In genomic region chr14:9643700-9644099, GRCm38 (mm10) we compare ENCODE assay signal across 23 mouse cellular contexts.
A peak's percentile ranks its signal among the peaks of the same experiment; 100 is the strongest.
DNase-seq lines count a peak whose midpoint lies in the region; ATAC-seq lines count a peak whose summit lies in the region.
"Had no signal": no experiment of that assay in that cellular context is flagged by ENCODE, and none has a peak within 500 bp of the region (broad histone marks: within the 10 kb centered on the region; RNA-seq: fewer than 3 reads in every experiment).

No protein-coding gene starts in this region.

- peaks cover 32% of the 10 kb centered on the region for H3K4me1 ChIP-seq in forebrain, embryonic 12.5 days
- peaks cover 28% of the 10 kb centered on the region for H3K4me1 ChIP-seq in forebrain, embryonic 16.5 days (replicated peaks; ENCODE audit: control insufficient read depth, insufficient read depth, low read length)
- H3K4me1 ChIP-seq in limb, embryonic 15.5 days = no peaks in the 10 kb centered on the region
- H3K4me1 ChIP-seq in limb, embryonic 10.5 days = peaks cover 8% of the 10 kb centered on the region; the same call in 1 of the 2 replicates
- H3K4me1 ChIP-seq in neural tube, embryonic 14.5 days (ENCODE audit: control insufficient read depth, insufficient read depth, low read length) = peaks cover 9% of the 10 kb centered on the region; the same call in 1 of the 2 replicates
- H3K4me1 ChIP-seq: liver, embryonic 15.5 days; lung, embryonic 15.5 days had no signal

- no peak overlapping the region for H3K4me2 ChIP-seq in forebrain, embryonic 12.5 days
- H3K4me2 ChIP-seq in forebrain, embryonic 16.5 days (ENCODE audit: low read length) = no peak overlapping the region
- no peak overlapping the region for H3K4me2 ChIP-seq in limb, embryonic 15.5 days
- H3K4me2 ChIP-seq in neural tube, embryonic 14.5 days (ENCODE audit: low read depth, low read length) = no peak overlapping the region
- H3K4me2 ChIP-seq: heart, embryonic 11.5 days; liver, embryonic 15.5 days; lung, embryonic 15.5 days had no signal

- H3K27ac ChIP-seq in forebrain, embryonic 12.5 days = no peak overlapping the region
- no peak overlapping the region for H3K27ac ChIP-seq in forebrain, embryonic 16.5 days (ENCODE audit: low read length)
- H3K27ac ChIP-seq in limb, embryonic 15.5 days = no peak overlapping the region
- no peak overlapping the region for H3K27ac ChIP-seq in limb, embryonic 10.5 days
- no peak overlapping the region for H3K27ac ChIP-seq in neural tube, embryonic 14.5 days (ENCODE audit: low read depth, low read length)
- H3K27ac ChIP-seq: liver, embryonic 15.5 days; lung, embryonic 15.5 days had no signal

- H3K9me3 ChIP-seq in forebrain, embryonic 12.5 days = no peaks in the 10 kb centered on the region
- H3K9me3 ChIP-seq in forebrain, embryonic 16.5 days (ENCODE audit: control insufficient read depth, low read length) = no peaks in the 10 kb centered on the region
- no peaks in the 10 kb centered on the region for H3K9me3 ChIP-seq in limb, embryonic 15.5 days
- no peaks in the 10 kb centered on the region for H3K9me3 ChIP-seq in limb, embryonic 10.5 days (replicated peaks)
- no peaks in the 10 kb centered on the region for H3K9me3 ChIP-seq in neural tube, embryonic 14.5 days (ENCODE audit: control insufficient read depth, low read length)
- H3K9me3 ChIP-seq: liver, embryonic 15.5 days; lung, embryonic 15.5 days had no signal

- peak; percentile 28; the same call in 1 of the 2 replicates for ATAC-seq in forebrain, embryonic 12.5 days (ENCODE audit: low FRiP score)
- no peak for ATAC-seq in forebrain, embryonic 16.5 days
- ATAC-seq in limb, embryonic 15.5 days (ENCODE audit: insufficient number of reproducible peaks, low FRiP score, low TSS enrichment, low read depth) = 0 out of 2 replicates have a peak, but pooled peaks have one; percentile 35
- 0 out of 2 replicates have a peak, but pooled peaks have one; percentile 18 for ATAC-seq in neural tube, embryonic 14.5 days (ENCODE audit: low read depth)
- ATAC-seq: forebrain, embryonic 14.5 days; intestine, postnatal 0 days had no signal

- H3K27me3 ChIP-seq in forebrain, embryonic 12.5 days = peaks cover 35% of the 10 kb centered on the region
- no peaks in the 10 kb centered on the region for H3K27me3 ChIP-seq in forebrain, embryonic 16.5 days (replicated peaks; ENCODE audit: control insufficient read depth, insufficient read depth, low read length)
- no peaks in the 10 kb centered on the region for H3K27me3 ChIP-seq in limb, embryonic 15.5 days
- no peaks in the 10 kb centered on the region for H3K27me3 ChIP-seq in limb, embryonic 10.5 days (ENCODE audit: low read depth, poor library complexity, severe bottlenecking)
- no peaks in the 10 kb centered on the region for H3K27me3 ChIP-seq in neural tube, embryonic 14.5 days (ENCODE audit: control insufficient read depth, insufficient read depth, low read length)
- H3K27me3 ChIP-seq: CH12.LX; liver, embryonic 15.5 days; lung, embryonic 15.5 days had no signal

- no peak overlapping the region for H3K9ac ChIP-seq in forebrain, embryonic 12.5 days
- no peak overlapping the region for H3K9ac ChIP-seq in forebrain, embryonic 16.5 days (replicated peaks; ENCODE audit: low read depth, low read length)
- H3K9ac ChIP-seq in limb, embryonic 15.5 days = no peak overlapping the region
- no peak overlapping the region for H3K9ac ChIP-seq in neural tube, embryonic 14.5 days (replicated peaks; ENCODE audit: low read depth, low read length)
- H3K9ac ChIP-seq: liver, embryonic 15.5 days; lung, embryonic 15.5 days had no signal

- H3K4me3 ChIP-seq in forebrain, embryonic 12.5 days (replicated peaks) = no peak overlapping the region
- no peak overlapping the region for H3K4me3 ChIP-seq in forebrain, embryonic 16.5 days (replicated peaks; ENCODE audit: low read length)
- H3K4me3 ChIP-seq in limb, embryonic 15.5 days = no peak overlapping the region
- no peak overlapping the region for H3K4me3 ChIP-seq in limb, embryonic 10.5 days
- H3K4me3 ChIP-seq in neural tube, embryonic 14.5 days (ENCODE audit: low read depth, low read length) = no peak overlapping the region
- H3K4me3 ChIP-seq: liver, embryonic 15.5 days; lung, embryonic 15.5 days had no signal

- WGBS in forebrain, embryonic 12.5 days = 59% methylated on average over 7 of the region's 7 CpGs
- WGBS in forebrain, embryonic 16.5 days = 48% methylated on average over 7 of the region's 7 CpGs
- whole genome bisulfite sequencing in limb, embryonic 15.5 days = 58% methylated on average over 7 of the region's 7 CpGs
- 77% methylated on average over 7 of the region's 7 CpGs for WGBS in limb, embryonic 10.5 days
- WGBS in neural tube, embryonic 14.5 days = 49% methylated on average over 7 of the region's 7 CpGs

- no peaks in the 10 kb centered on the region for H3K36me3 ChIP-seq in forebrain, embryonic 12.5 days (replicated peaks)
- no peaks in the 10 kb centered on the region for H3K36me3 ChIP-seq in forebrain, embryonic 16.5 days (ENCODE audit: control insufficient read depth, insufficient read depth)
- no peaks in the 10 kb centered on the region for H3K36me3 ChIP-seq in limb, embryonic 15.5 days
- H3K36me3 ChIP-seq in limb, embryonic 10.5 days = no peaks in the 10 kb centered on the region
- H3K36me3 ChIP-seq in neural tube, embryonic 14.5 days (ENCODE audit: control insufficient read depth, insufficient read depth, low read length) = no peaks in the 10 kb centered on the region
- H3K36me3 ChIP-seq: liver, embryonic 15.5 days; lung, embryonic 15.5 days had no signal

- no peak for DNase-seq in limb, embryonic 10.5 days (ENCODE audit: low spot score)
- DNase-seq in neural tube, embryonic 10.5 days (ENCODE audit: extremely low spot score, low spot score) = no peak
- DNase-seq in layer of hippocampus, postnatal 10 days (ENCODE audit: low spot score in 2 of 2) = no peak
- DNase-seq: adrenal gland, adult 8-10 months; cerebellum, adult 8-10 months; cerebellum, postnatal 36 days; gastrocnemius, postnatal 25 days; heart, adult 18-20 months; heart, postnatal 4 days; kidney, postnatal 10 days; lung, postnatal 36 days; right cerebral cortex, postnatal 14 days; thymus, postnatal 14 days had no signal
